Mouse (Mus musculus): Measurements from ENCODE around the gene Gbf1. TPM values are rescaled to one million over a fixed set of nuclear protein-coding genes. Genes with fewer than 3 reads are reported as not detected.

Gbf1 gene
- polyA plus RNA-seq, 1 experiment = 61.8 TPM

GRCm38 (mm10) chr19:46322144-46322995 lies 170.1 kb downstream of the Gbf1 start:
- TF ChIP-seq CEBPB (IDR thresholded peaks at IDR 0.05; ENCODE audit: insufficient read depth, poor library complexity, severe bottlenecking) (no peak), TCF12 (IDR thresholded peaks at IDR 0.05; ENCODE audit: insufficient read depth, poor library complexity, severe bottlenecking) (no peak), REST (IDR thresholded peaks at IDR 0.05; ENCODE audit: insufficient read depth, insufficient read length) (no peak), MYOG (IDR thresholded peaks at IDR 0.05; ENCODE audit: control insufficient read depth in 1 of 3, insufficient read depth in 1 of 3, insufficient read length in 2 of 3, low read depth in 2 of 3) (no peak), MAX (IDR thresholded peaks at IDR 0.05; ENCODE audit: low read depth) (no peak), POLR2AphosphoS2 (IDR thresholded peaks at IDR 0.05; ENCODE audit: insufficient read length, low read depth) (no peak), MYOD1 (IDR thresholded peaks at IDR 0.05; ENCODE audit: control insufficient read depth in 1 of 3, insufficient read length in 2 of 3, low read depth in 2 of 3) (no peak), SRF (IDR thresholded peaks at IDR 0.05; ENCODE audit: control insufficient read depth, insufficient read length, low read depth) (no peak), E2F4 (IDR thresholded peaks at IDR 0.05; ENCODE audit: insufficient read depth) (no peak)
- no peak overlapping the region for H3ac ChIP-seq (ENCODE audit: control insufficient read depth, insufficient read length)
- no peak overlapping the region for H3K4me3 ChIP-seq
- H3K4me2 ChIP-seq (ENCODE audit: low read depth) = no peak overlapping the region
- peaks cover 45% of the 10 kb centered on the region for H3K27me3 ChIP-seq (ENCODE audit: control insufficient read depth, insufficient read depth, insufficient read length)
- H3K36me3 ChIP-seq (ENCODE audit: control insufficient read depth, insufficient read depth) = no peaks in the 10 kb centered on the region
- H3K79me2 ChIP-seq (ENCODE audit: control insufficient read depth, insufficient read depth) = no peaks in the 10 kb centered on the region

DNA sequence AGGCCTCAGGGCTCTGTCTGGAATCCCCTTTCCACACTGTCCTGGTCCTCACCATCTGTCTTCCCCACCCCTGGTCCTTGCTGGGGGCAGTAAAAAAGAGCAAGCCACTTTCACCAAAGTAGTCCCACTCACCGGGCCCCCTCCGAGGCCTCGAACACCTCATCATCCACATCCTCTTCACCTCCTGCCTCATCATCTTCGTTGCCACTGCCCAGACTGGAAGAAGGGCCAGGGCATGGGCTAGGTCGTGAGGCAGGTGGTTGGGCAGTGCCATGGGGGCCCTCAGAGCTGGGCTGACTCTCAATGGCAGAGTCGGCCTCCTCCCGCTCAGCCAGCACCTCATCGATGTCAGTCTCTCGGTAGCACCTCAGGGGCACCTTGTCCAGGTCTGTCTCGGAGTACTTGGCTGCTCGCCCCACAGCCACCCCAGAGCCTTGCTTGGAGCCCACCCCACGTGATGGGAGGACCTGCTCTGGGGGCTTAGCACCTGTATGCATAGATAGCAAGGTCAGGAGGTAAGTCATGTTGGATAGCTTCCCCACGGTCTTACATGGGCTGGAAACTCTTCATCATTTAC lies 170.8 kb downstream of the Gbf1 start:
- TF ChIP-seq MAX (IDR thresholded peaks at IDR 0.05; ENCODE audit: low read depth) (no peak), POLR2A (IDR thresholded peaks at IDR 0.05; ENCODE audit: insufficient read length, low read depth) (no peak), CEBPB (IDR thresholded peaks at IDR 0.05; ENCODE audit: insufficient read depth, poor library complexity, severe bottlenecking) (no peak), TCF12 (IDR thresholded peaks at IDR 0.05; ENCODE audit: insufficient read depth, poor library complexity, severe bottlenecking) (no peak), E2F4 (IDR thresholded peaks at IDR 0.05; ENCODE audit: insufficient read depth) (no peak), REST (IDR thresholded peaks at IDR 0.05; ENCODE audit: insufficient read depth, insufficient read length) (no peak)
- Histone ChIP-seq H3K36me3 (ENCODE audit: control insufficient read depth, insufficient read depth) (no peaks in the 10 kb centered on the region), H3K79me2 (ENCODE audit: control insufficient read depth, insufficient read depth) (no peaks in the 10 kb centered on the region), H3K27me3 (ENCODE audit: control insufficient read depth, insufficient read depth, insufficient read length) (peaks cover 38% of the 10 kb centered on the region), H3K4me2 (ENCODE audit: low read depth) (no peak overlapping the region), H3K4me3 (no peak overlapping the region), H3ac (ENCODE audit: control insufficient read depth, insufficient read length) (no peak overlapping the region)

GRCm38 (mm10) chr19:46323716-46324115 lies 171.4 kb downstream of the Gbf1 start:
- Histone ChIP-seq H3K27me3 (ENCODE audit: control insufficient read depth, insufficient read depth, insufficient read length) (peaks cover 34% of the 10 kb centered on the region), H3ac (ENCODE audit: control insufficient read depth, insufficient read length) (no peak overlapping the region), H3K36me3 (ENCODE audit: control insufficient read depth, insufficient read depth) (no peaks in the 10 kb centered on the region), H3K4me3 (no peak overlapping the region), H3K4me2 (ENCODE audit: low read depth) (no peak overlapping the region), H3K79me2 (ENCODE audit: control insufficient read depth, insufficient read depth) (no peaks in the 10 kb centered on the region)
- no peak for TF ChIP-seq REST (IDR thresholded peaks at IDR 0.05; ENCODE audit: insufficient read depth, insufficient read length)
- no peak for TF ChIP-seq SRF (IDR thresholded peaks at IDR 0.05; ENCODE audit: control insufficient read depth, insufficient read length, low read depth)
- no peak for TF ChIP-seq POLR2A (IDR thresholded peaks at IDR 0.05; ENCODE audit: insufficient read length, low read depth)
- no peak for TF ChIP-seq MYOD1 (IDR thresholded peaks at IDR 0.05; ENCODE audit: control insufficient read depth in 1 of 3, insufficient read length in 2 of 3, low read depth in 2 of 3)
- TF ChIP-seq TCF3 (IDR thresholded peaks at IDR 0.05; ENCODE audit: insufficient read length, low read depth) = no peak
- no peak for TF ChIP-seq POLR2AphosphoS2 (IDR thresholded peaks at IDR 0.05; ENCODE audit: insufficient read length, low read depth)
- TF ChIP-seq USF1 (IDR thresholded peaks at IDR 0.05; ENCODE audit: low read depth) = no peak
- TF ChIP-seq E2F4 (IDR thresholded peaks at IDR 0.05; ENCODE audit: insufficient read depth) = no peak
- no peak for TF ChIP-seq MYOG (IDR thresholded peaks at IDR 0.05; ENCODE audit: control insufficient read depth in 1 of 3, insufficient read depth in 1 of 3, insufficient read length in 2 of 3, low read depth in 2 of 3)
- TF ChIP-seq MAX (IDR thresholded peaks at IDR 0.05; ENCODE audit: low read depth) = no peak
- TF ChIP-seq CEBPB (IDR thresholded peaks at IDR 0.05; ENCODE audit: insufficient read depth, poor library complexity, severe bottlenecking) = no peak
- TF ChIP-seq TCF12 (IDR thresholded peaks at IDR 0.05; ENCODE audit: insufficient read depth, poor library complexity, severe bottlenecking) = no peak

DNA sequence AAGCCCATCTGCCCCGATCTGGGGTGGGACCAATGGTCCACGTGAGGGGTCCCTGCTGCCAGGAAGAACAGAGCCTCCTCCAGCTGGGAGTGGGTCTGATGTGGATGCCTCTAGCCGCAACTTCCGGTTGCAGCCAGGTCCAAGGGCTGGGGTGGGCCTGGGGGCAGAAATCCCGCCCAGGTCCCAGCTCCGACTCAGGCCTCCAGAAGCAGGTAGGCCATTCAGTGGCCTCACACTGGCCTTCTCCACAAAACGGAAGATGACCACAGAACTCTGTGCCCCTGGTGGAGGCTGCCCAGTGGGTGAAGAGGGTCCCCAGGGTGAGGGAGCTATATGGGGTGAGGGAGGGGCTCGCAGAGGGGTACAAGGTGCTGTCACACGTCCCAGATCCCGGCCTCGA lies 172.1 kb downstream of the Gbf1 start:
- peaks cover 34% of the 10 kb centered on the region for H3K27me3 ChIP-seq (ENCODE audit: control insufficient read depth, insufficient read depth, insufficient read length)
- TF ChIP-seq POLR2AphosphoS2 (IDR thresholded peaks at IDR 0.05; ENCODE audit: insufficient read length, low read depth) (no peak), MYOD1 (IDR thresholded peaks at IDR 0.05; ENCODE audit: control insufficient read depth in 1 of 3, insufficient read length in 2 of 3, low read depth in 2 of 3) (no peak), MAX (IDR thresholded peaks at IDR 0.05; ENCODE audit: low read depth) (no peak), MYOG (IDR thresholded peaks at IDR 0.05; ENCODE audit: control insufficient read depth in 1 of 3, insufficient read depth in 1 of 3, insufficient read length in 2 of 3, low read depth in 2 of 3) (no peak), TCF12 (IDR thresholded peaks at IDR 0.05; ENCODE audit: insufficient read depth, poor library complexity, severe bottlenecking) (no peak), POLR2A (IDR thresholded peaks at IDR 0.05; ENCODE audit: insufficient read length, low read depth) (no peak), SRF (IDR thresholded peaks at IDR 0.05; ENCODE audit: control insufficient read depth, insufficient read length, low read depth) (no peak), TCF3 (IDR thresholded peaks at IDR 0.05; ENCODE audit: insufficient read length, low read depth) (no peak), CEBPB (IDR thresholded peaks at IDR 0.05; ENCODE audit: insufficient read depth, poor library complexity, severe bottlenecking) (no peak), USF1 (IDR thresholded peaks at IDR 0.05; ENCODE audit: low read depth) (no peak), REST (IDR thresholded peaks at IDR 0.05; ENCODE audit: insufficient read depth, insufficient read length) (no peak), E2F4 (IDR thresholded peaks at IDR 0.05; ENCODE audit: insufficient read depth) (no peak)
- no peak overlapping the region for H3K4me2 ChIP-seq (ENCODE audit: low read depth)
- no peaks in the 10 kb centered on the region for H3K36me3 ChIP-seq (ENCODE audit: control insufficient read depth, insufficient read depth)
- H3K79me2 ChIP-seq (ENCODE audit: control insufficient read depth, insufficient read depth) = no peaks in the 10 kb centered on the region
- no peak overlapping the region for H3ac ChIP-seq (ENCODE audit: control insufficient read depth, insufficient read length)
- no peak overlapping the region for H3K4me3 ChIP-seq
